Mouse (Mus musculus): Measurements from ENCODE around the gene Dab2ip.
A peak's percentile ranks its signal among the peaks of the same experiment; 100 is the strongest.

Dab2ip gene

GRCm38 (mm10) chr2:35557911-35558825 lies at the start of gene Dab2ip:
TSS of gene Dab2ip (plus strand) at chr2:35558266.
- peak; percentile 31 to 61 for DNase-seq (ENCODE audit: low spot score in 2 of 2)

GRCm38 (mm10) chr2:35508597-35509342 lies 49.3 kb upstream of the Dab2ip start:
- peak; percentile 50 to 53 for DNase-seq (ENCODE audit: low spot score in 2 of 2)

- DNase-seq (ENCODE audit: low spot score in 2 of 2): no peak
These were observed 48.8 kb upstream of the Dab2ip start for GRCm38 (mm10) chr2:35509343-35509667.

GRCm38 (mm10) chr2:35509888-35510287 lies 48.2 kb upstream of the Dab2ip start:
- no peak for DNase-seq (ENCODE audit: low spot score in 2 of 2)

- no peak for DNase-seq (ENCODE audit: low spot score in 2 of 2)
These were observed 47.1 kb upstream of the Dab2ip start for GRCm38 (mm10) chr2:35510920-35511319.

- no peak for DNase-seq (ENCODE audit: low spot score in 2 of 2)
These were observed 45.8 kb upstream of the Dab2ip start for GRCm38 (mm10) chr2:35512226-35512625.

GRCm38 (mm10) chr2:35514051-35514892 lies 43.8 kb upstream of the Dab2ip start:
- DNase-seq (ENCODE audit: low spot score in 2 of 2): no peak

GRCm38 (mm10) chr2:35526612-35527242 lies 31.3 kb upstream of the Dab2ip start:
- no peak for DNase-seq (ENCODE audit: low spot score in 2 of 2)

GRCm38 (mm10) chr2:35529086-35529485 lies 29.0 kb upstream of the Dab2ip start:
- no peak for DNase-seq (ENCODE audit: low spot score in 2 of 2)

- DNase-seq (ENCODE audit: low spot score in 2 of 2): no peak
These were observed 28.2 kb upstream of the Dab2ip start for GRCm38 (mm10) chr2:35529856-35530255.

- DNase-seq (ENCODE audit: low spot score in 2 of 2): no peak
These were observed 27.3 kb upstream of the Dab2ip start for GRCm38 (mm10) chr2:35530732-35531131.

GRCm38 (mm10) chr2:35533646-35534045 lies 24.4 kb upstream of the Dab2ip start:
- no peak for DNase-seq (ENCODE audit: low spot score in 2 of 2)

GRCm38 (mm10) chr2:35539276-35539972 lies 18.6 kb upstream of the Dab2ip start:
- peak; percentile 81 to 85 for DNase-seq (ENCODE audit: low spot score in 2 of 2)

- DNase-seq (ENCODE audit: low spot score in 2 of 2): no peak
These were observed 17.3 kb upstream of the Dab2ip start for GRCm38 (mm10) chr2:35540798-35541197.

GRCm38 (mm10) chr2:35544717-35545116 lies 13.3 kb upstream of the Dab2ip start:
- DNase-seq (ENCODE audit: low spot score in 2 of 2): peak; percentile 43 to 45

GRCm38 (mm10) chr2:35545125-35545590 lies 12.9 kb upstream of the Dab2ip start:
- DNase-seq (ENCODE audit: low spot score in 2 of 2): no peak

GRCm38 (mm10) chr2:35546462-35546861 lies 11.6 kb upstream of the Dab2ip start:
- DNase-seq (ENCODE audit: low spot score in 2 of 2): no peak

GRCm38 (mm10) chr2:35549191-35549590 lies 8.9 kb upstream of the Dab2ip start:
- DNase-seq (ENCODE audit: low spot score in 2 of 2): no peak

GRCm38 (mm10) chr2:35550097-35550496 lies 8.0 kb upstream of the Dab2ip start:
- no peak for DNase-seq (ENCODE audit: low spot score in 2 of 2)

- no peak for DNase-seq (ENCODE audit: low spot score in 2 of 2)
These were observed 1.1 kb upstream of the Dab2ip start for GRCm38 (mm10) chr2:35556918-35557486.
